Mouse (Mus musculus) regulatory T cell (primary cell): ENCODE measurements around the gene Olfr1181.
"Not testable (repeated sequence)": the region's sequence is repeated elsewhere in the genome, so short reads cannot be mapped to it uniquely, and the experiment has no call there.

Experiments
- in situ Hi-C: fragments of 300-600 bp; cut with MboI, MseI; formaldehyde crosslinking; loops from one replicate; pipeline ENCODE4 v1.15.1; 2025; ENCODE audit warnings: high pct_unique_total_duplicates

The Olfr1181 gene

GRCm38 (mm10) chr2:88426071-88426470, at the start of gene Olfr1181:
TSS of gene Olfr1181 (minus strand) at chr2:88426171.
- in situ Hi-C loops: no loop called here

DNA sequence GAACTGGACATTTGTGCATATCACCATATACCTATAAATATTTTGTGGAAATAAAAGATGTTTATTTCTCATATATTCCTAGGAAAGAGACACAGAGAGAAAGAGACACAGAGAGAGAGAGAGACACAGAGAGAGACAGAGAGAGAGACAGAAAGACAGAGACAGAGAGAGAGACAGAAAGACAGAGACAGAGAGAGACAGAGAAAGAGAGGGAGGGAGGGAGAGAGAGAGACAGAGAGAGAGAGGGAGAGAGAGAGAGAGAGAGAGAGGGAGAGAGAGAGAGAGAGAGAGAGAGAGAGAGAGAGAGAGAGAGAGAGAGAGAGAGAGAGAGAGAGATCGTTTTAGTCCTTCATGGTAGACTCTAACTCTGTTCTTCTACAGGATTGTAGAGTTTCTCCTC, 28.6 kb upstream of the Olfr1181 start, which contains the start of gene Olfr1183:
Olfr1183 (plus strand) TSS at position 301 of the 400 bp plus-strand sequence.
- in situ Hi-C loops: not testable (repeated sequence)

- in situ Hi-C loops: loop anchor here (10.0 kb wide), 1 partner anchor 496 kb away; no protein-coding TSS in a partner anchor
Measured at GRCm38 (mm10) chr2:88449031-88449430, 23.1 kb upstream of the Olfr1181 start, which contains the start of gene Gm13757. TSS of gene Gm13757 (minus strand) at chr2:88449131.

DNA sequence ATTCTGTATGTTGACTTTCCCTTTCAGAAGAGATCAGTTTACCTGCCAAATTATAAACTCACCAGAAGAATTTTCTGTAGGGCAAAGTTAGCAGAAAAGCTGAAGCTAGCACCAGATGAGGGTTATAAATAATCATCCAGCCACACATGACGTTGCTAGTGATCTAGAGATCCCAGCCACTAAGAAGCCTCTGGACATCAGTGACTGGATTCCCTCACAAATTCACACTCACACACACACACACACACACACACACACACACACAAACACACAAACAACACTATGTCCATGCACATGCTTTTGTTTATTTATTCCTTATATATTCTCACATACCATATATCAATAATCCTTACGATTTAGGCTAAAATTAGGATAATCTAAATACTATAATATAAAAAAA, 6.9 kb downstream of the Olfr1181 start, which contains the start of gene Olfr1180:
Olfr1180 (minus strand) TSS at position 101 of the 400 bp plus-strand sequence.
- in situ Hi-C loops: no loop called here

GRCm38 (mm10) chr2:88406353-88406752, 19.6 kb downstream of the Olfr1181 start, which contains the start of gene Olfr1179:
TSS of gene Olfr1179 (minus strand) at chr2:88406453.
- in situ Hi-C loops: no loop called here

- in situ Hi-C loops: no loop called here
Measured at GRCm38 (mm10) chr2:88386762-88387161, 39.2 kb downstream of the Olfr1181 start, which contains the start of gene Olfr1178. TSS of gene Olfr1178 (plus strand) at chr2:88387062.
